Mouse (Mus musculus): ENCODE measurements around the gene Pradc1.

DNA sequence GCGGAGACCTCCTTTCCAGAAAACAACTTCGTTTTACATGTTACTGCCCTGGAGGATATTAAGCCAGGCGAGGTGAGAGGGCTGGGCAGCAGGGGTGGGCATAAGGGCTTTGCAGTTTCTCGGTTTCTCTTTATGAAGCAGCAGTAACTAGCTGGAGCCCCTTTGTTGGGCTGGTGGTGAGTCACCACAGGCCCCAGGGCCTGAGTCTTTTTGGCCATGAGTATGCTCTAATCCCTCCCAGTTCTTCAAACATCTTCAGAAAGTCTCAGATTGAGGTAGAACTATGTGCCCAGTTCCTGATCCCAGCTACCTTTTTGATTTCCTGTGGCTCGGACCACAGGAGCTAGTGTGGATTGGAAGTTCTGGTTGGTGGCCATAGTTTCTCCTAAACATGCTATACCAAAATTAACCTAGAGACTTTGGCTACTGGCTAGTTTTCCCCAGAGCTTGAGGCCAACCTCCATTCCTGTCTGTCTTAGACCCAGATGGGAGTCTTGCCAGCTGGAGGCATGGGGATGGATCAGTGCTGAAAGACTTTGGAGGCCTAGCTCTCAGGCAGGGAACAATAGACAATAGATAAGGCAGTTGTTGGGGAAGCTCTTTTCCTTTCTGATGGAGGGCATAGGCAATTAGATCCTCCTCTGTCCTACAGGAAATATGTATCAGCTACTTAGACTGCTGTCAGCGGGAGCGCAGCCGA, 7.4 kb downstream of the Pradc1 start:
- TF ChIP-seq CTCF (IDR thresholded peaks at IDR 0.05; ENCODE audit: low read depth, low read length) (no peak), POLR2A (IDR thresholded peaks at IDR 0.05; ENCODE audit: extremely low read depth, insufficient read depth, low read length) (no peak)
